ENCODE assay signal across 15 mouse cellular contexts in the genomic region with DNA sequence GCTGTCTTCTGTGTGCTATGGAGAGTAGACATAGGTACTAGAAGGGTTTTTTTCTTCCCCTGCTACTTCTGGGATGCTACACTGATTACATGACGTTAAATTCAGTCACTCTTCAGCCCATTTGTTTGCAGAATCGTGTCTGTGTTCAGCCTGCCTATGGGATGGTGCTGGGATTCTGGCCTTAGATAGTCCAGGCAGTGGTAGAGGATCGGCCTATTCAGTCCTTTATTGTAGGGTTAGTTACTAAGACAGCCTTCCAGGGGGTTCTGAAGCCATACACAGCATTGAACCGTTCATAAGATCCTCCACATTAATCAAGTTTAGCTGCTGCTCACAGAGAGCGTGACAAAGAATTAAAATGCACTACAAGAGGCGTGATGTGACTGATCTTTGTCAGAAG. TPM values are rescaled to one million over a fixed set of nuclear protein-coding genes. Genes with fewer than 3 reads are reported as not detected.
DNase-seq lines count a peak whose midpoint lies in the region; ATAC-seq lines count a peak whose summit lies in the region.
"Had no signal": no experiment of that assay in that cellular context is flagged by ENCODE, and none has a peak within 500 bp of the region (broad histone marks: within the 10 kb centered on the region; RNA-seq: fewer than 3 reads in every experiment).

No protein-coding gene starts in this region.

- peaks cover 13% of the 10 kb centered on the region; the same call in 1 of the 2 replicates for H3K4me1 ChIP-seq in forebrain, embryonic 15.5 days
- H3K4me1 ChIP-seq in forebrain, embryonic 12.5 days = peaks cover 18% of the 10 kb centered on the region
- H3K4me1 ChIP-seq in hindbrain, embryonic 10.5 days (replicated peaks) = peaks cover 35% of the 10 kb centered on the region
- H3K4me1 ChIP-seq in midbrain, embryonic 10.5 days = peaks cover 42% of the 10 kb centered on the region
- H3K4me1 ChIP-seq in neural tube, embryonic 13.5 days (replicated peaks) = peaks cover 22% of the 10 kb centered on the region
- H3K4me1 ChIP-seq: limb, embryonic 15.5 days had no signal

- WGBS in forebrain, embryonic 15.5 days = 50% methylated on average over 6 of the region's 6 CpGs
- 53% methylated on average over 6 of the region's 6 CpGs for WGBS in forebrain, embryonic 12.5 days
- WGBS in hindbrain, embryonic 10.5 days = 57% methylated on average over 6 of the region's 6 CpGs
- 55% methylated on average over 6 of the region's 6 CpGs for WGBS in midbrain, embryonic 10.5 days
- 30% methylated on average over 6 of the region's 6 CpGs for WGBS in neural tube, embryonic 13.5 days

- H3K9ac ChIP-seq in forebrain, embryonic 15.5 days (replicated peaks) = no peak overlapping the region
- H3K9ac ChIP-seq in forebrain, embryonic 12.5 days = no peak overlapping the region
- peak overlapping the region; percentile 5; the same call in 1 of the 2 replicates for H3K9ac ChIP-seq in neural tube, embryonic 13.5 days
- H3K9ac ChIP-seq: limb, embryonic 15.5 days had no signal

- 0 out of 2 replicates have a peak overlapping the region, but pooled peaks have one; percentile 25 for H3K27ac ChIP-seq in forebrain, embryonic 15.5 days (replicated peaks)
- H3K27ac ChIP-seq in forebrain, embryonic 12.5 days = no peak overlapping the region
- peak overlapping the region; percentile 73 for H3K27ac ChIP-seq in hindbrain, embryonic 10.5 days
- 0 out of 2 replicates have a peak overlapping the region, but pooled peaks have one; percentile 59 for H3K27ac ChIP-seq in midbrain, embryonic 10.5 days (replicated peaks)
- no peak overlapping the region for H3K27ac ChIP-seq in neural tube, embryonic 13.5 days (replicated peaks)
- H3K27ac ChIP-seq: limb, embryonic 15.5 days had no signal

- no peak for DNase-seq in hindbrain, embryonic 10.5 days (ENCODE audit: low spot score)
- DNase-seq in midbrain, embryonic 10.5 days (ENCODE audit: low spot score) = no peak
- no peak for DNase-seq in urinary bladder, postnatal 4 days (ENCODE audit: low spot score in 2 of 2)
- DNase-seq in frontal cortex, postnatal 14 days (ENCODE audit: low spot score in 2 of 2) = no peak
- DNase-seq in spleen, postnatal 10 days (ENCODE audit: low spot score in 2 of 2) = no peak
- DNase-seq: adrenal gland, postnatal 14 days; cerebellum, adult 8-10 months; gastrocnemius, postnatal 14 days; kidney, adult 8-10 months; layer of hippocampus, postnatal 36 days; lung, postnatal 36 days had no signal

- no peak overlapping the region for H3K4me2 ChIP-seq in forebrain, embryonic 15.5 days (replicated peaks)
- no peak overlapping the region for H3K4me2 ChIP-seq in forebrain, embryonic 12.5 days
- no peak overlapping the region for H3K4me2 ChIP-seq in neural tube, embryonic 13.5 days
- H3K4me2 ChIP-seq: limb, embryonic 15.5 days had no signal

- H3K4me3 ChIP-seq in forebrain, embryonic 15.5 days = no peak overlapping the region
- no peak overlapping the region for H3K4me3 ChIP-seq in forebrain, embryonic 12.5 days (replicated peaks)
- H3K4me3 ChIP-seq in hindbrain, embryonic 10.5 days = no peak overlapping the region
- H3K4me3 ChIP-seq in midbrain, embryonic 10.5 days = no peak overlapping the region
- no peak overlapping the region for H3K4me3 ChIP-seq in neural tube, embryonic 13.5 days
- H3K4me3 ChIP-seq: limb, embryonic 15.5 days had no signal

- no peaks in the 10 kb centered on the region for H3K36me3 ChIP-seq in forebrain, embryonic 15.5 days
- peaks cover 10% of the 10 kb centered on the region; the same call in 1 of the 2 replicates for H3K36me3 ChIP-seq in forebrain, embryonic 12.5 days (replicated peaks)
- peaks cover 29% of the 10 kb centered on the region for H3K36me3 ChIP-seq in hindbrain, embryonic 10.5 days
- peaks cover 35% of the 10 kb centered on the region for H3K36me3 ChIP-seq in midbrain, embryonic 10.5 days
- H3K36me3 ChIP-seq in neural tube, embryonic 13.5 days = peaks cover 7% of the 10 kb centered on the region; the same call in 1 of the 2 replicates
- H3K36me3 ChIP-seq: limb, embryonic 15.5 days had no signal

- H3K9me3 ChIP-seq in forebrain, embryonic 15.5 days = no peaks in the 10 kb centered on the region
- no peaks in the 10 kb centered on the region for H3K9me3 ChIP-seq in forebrain, embryonic 12.5 days
- H3K9me3 ChIP-seq in hindbrain, embryonic 10.5 days = no peaks in the 10 kb centered on the region
- no peaks in the 10 kb centered on the region for H3K9me3 ChIP-seq in midbrain, embryonic 10.5 days (replicated peaks)
- H3K9me3 ChIP-seq in neural tube, embryonic 13.5 days = no peaks in the 10 kb centered on the region
- H3K9me3 ChIP-seq: limb, embryonic 15.5 days had no signal

- ATAC-seq in forebrain, embryonic 15.5 days (replicated peaks) = peak; percentile 47
- ATAC-seq in forebrain, embryonic 12.5 days (ENCODE audit: low FRiP score) = no peak
- peak; percentile 36; the same call in 1 of the 2 replicates for ATAC-seq in neural tube, embryonic 13.5 days (ENCODE audit: low read depth)

- H3K27me3 ChIP-seq in forebrain, embryonic 15.5 days = no peaks in the 10 kb centered on the region
- no peaks in the 10 kb centered on the region for H3K27me3 ChIP-seq in forebrain, embryonic 12.5 days
- H3K27me3 ChIP-seq in hindbrain, embryonic 10.5 days (ENCODE audit: insufficient read depth, poor library complexity, severe bottlenecking) = no peaks in the 10 kb centered on the region
- no peaks in the 10 kb centered on the region for H3K27me3 ChIP-seq in midbrain, embryonic 10.5 days (ENCODE audit: low read depth, poor library complexity, severe bottlenecking)
- no peaks in the 10 kb centered on the region for H3K27me3 ChIP-seq in neural tube, embryonic 13.5 days
- H3K27me3 ChIP-seq: limb, embryonic 15.5 days had no signal

RNA-seq across cellular contexts. Expression of gene Gclc, which starts 16.6 kb away (rescaled TPM):
- 17.1 and 18.7 TPM in 2 replicates for polyA plus RNA-seq in forebrain, embryonic 15.5 days (2015; fragmentation: Nextera tagmentation; extraction: Ambion mirVana)
- 22.5 and 23.5 TPM in 2 replicates for polyA plus RNA-seq in forebrain, embryonic 12.5 days (2016; fragmentation: Nextera tagmentation; extraction: Ambion mirVana)
- polyA plus RNA-seq in hindbrain, embryonic 10.5 days (2016; fragmentation: Nextera tagmentation; extraction: Ambion mirVana) = 13.9 and 17.4 TPM in 2 replicates
- polyA plus RNA-seq in midbrain, embryonic 10.5 days (2016; fragmentation: Nextera tagmentation; extraction: Ambion mirVana) = 15.5 and 17.1 TPM in 2 replicates
- polyA plus RNA-seq in neural tube, embryonic 13.5 days (2015; fragmentation: Nextera tagmentation; extraction: Ambion mirVana) = 16.8 TPM in 2 replicates

Comparison
In these comparisons a context has a peak if more than half of its experiments do, and no peak if none do; other contexts are left out.
1. H3K27ac ChIP-seq: peak in forebrain, embryonic 15.5 days (single experiment), hindbrain, embryonic 10.5 days (single experiment) and midbrain, embryonic 10.5 days (single experiment); none in forebrain, embryonic 12.5 days (single experiment) and neural tube, embryonic 13.5 days (single experiment).